8 mouse cellular contexts compared by ENCODE assay signal in genomic region chr7:80555146-80555545, GRCm38 (mm10). TPM values are rescaled to one million over a fixed set of nuclear protein-coding genes. Genes with fewer than 3 reads are reported as not detected.
DNase-seq lines count a peak whose midpoint lies in the region; ATAC-seq and TF ChIP-seq lines count a peak whose summit lies in the region.

No protein-coding gene starts in this region.

- TF ChIP-seq CTCF in forebrain, postnatal 0 days (IDR thresholded peaks at IDR 0.05; ENCODE audit: low read depth): 0 out of 2 replicates have a peak, but pooled peaks have one; percentile 26
- TF ChIP-seq CTCF in Patski (IDR thresholded peaks at IDR 0.05): peak; percentile 16

- no peaks in the 10 kb centered on the region for H3K9me3 ChIP-seq in forebrain, postnatal 0 days (ENCODE audit: low read length)
- H3K9me3 ChIP-seq in forebrain, embryonic 13.5 days (replicated peaks): no peaks in the 10 kb centered on the region
- no peaks in the 10 kb centered on the region for H3K9me3 ChIP-seq in liver, embryonic 13.5 days (replicated peaks)
- no peaks in the 10 kb centered on the region for H3K9me3 ChIP-seq in limb, embryonic 13.5 days

- no peak overlapping the region for H3K4me3 ChIP-seq in forebrain, postnatal 0 days (ENCODE audit: low read depth, low read length)
- H3K4me3 ChIP-seq in forebrain, embryonic 13.5 days: no peak overlapping the region
- H3K4me3 ChIP-seq in liver, embryonic 13.5 days (replicated peaks): no peak overlapping the region
- no peak overlapping the region for H3K4me3 ChIP-seq in limb, embryonic 13.5 days

- no peak for ATAC-seq in forebrain, postnatal 0 days
- no peak for ATAC-seq in forebrain, embryonic 13.5 days
- no peak for ATAC-seq in liver, embryonic 13.5 days (ENCODE audit: low read depth)
- no peak for ATAC-seq in Patski
- ATAC-seq in limb, embryonic 13.5 days (ENCODE audit: low FRiP score, low read depth): no peak

- H3K36me3 ChIP-seq in forebrain, postnatal 0 days (ENCODE audit: insufficient read depth): no peaks in the 10 kb centered on the region
- H3K36me3 ChIP-seq in forebrain, embryonic 13.5 days (ENCODE audit: poor library complexity, severe bottlenecking): no peaks in the 10 kb centered on the region
- H3K36me3 ChIP-seq in liver, embryonic 13.5 days: no peaks in the 10 kb centered on the region
- H3K36me3 ChIP-seq in limb, embryonic 13.5 days: no peaks in the 10 kb centered on the region

- no peak for DNase-seq in forebrain, postnatal 0 days
- DNase-seq in liver, embryonic 13.5 days: no peak
- no peak for DNase-seq in liver
- no peak for DNase-seq in Patski (ENCODE audit: low read depth, low spot score)
- DNase-seq in urinary bladder, postnatal 36 days (ENCODE audit: low spot score in 2 of 2): no peak
- no peak for DNase-seq in urinary bladder, adult 2 months (ENCODE audit: low spot score)

- H3K4me2 ChIP-seq in forebrain, postnatal 0 days (ENCODE audit: low read depth): no peak overlapping the region
- no peak overlapping the region for H3K4me2 ChIP-seq in forebrain, embryonic 13.5 days
- H3K4me2 ChIP-seq in liver, embryonic 13.5 days: no peak overlapping the region
- no peak overlapping the region for H3K4me2 ChIP-seq in limb, embryonic 13.5 days (replicated peaks)

- no peaks in the 10 kb centered on the region for H3K4me1 ChIP-seq in forebrain, postnatal 0 days (ENCODE audit: insufficient read depth)
- no peaks in the 10 kb centered on the region for H3K4me1 ChIP-seq in forebrain, embryonic 13.5 days
- H3K4me1 ChIP-seq in liver, embryonic 13.5 days (replicated peaks): peaks cover 4% of the 10 kb centered on the region; the same call in 1 of the 2 replicates
- peaks cover 10% of the 10 kb centered on the region for H3K4me1 ChIP-seq in limb, embryonic 13.5 days

- H3K9ac ChIP-seq in forebrain, postnatal 0 days: no peak overlapping the region
- no peak overlapping the region for H3K9ac ChIP-seq in forebrain, embryonic 13.5 days
- no peak overlapping the region for H3K9ac ChIP-seq in liver, embryonic 13.5 days
- no peak overlapping the region for H3K9ac ChIP-seq in limb, embryonic 13.5 days

- in situ Hi-C loops in Patski (cut with MboI; ENCODE audit: low pct_unique_long_range_greater_than_20kb): no loop called here

- CTCF ChIA-PET in Patski (lab: Charles Lee): no interaction called here

- WGBS in forebrain, postnatal 0 days: 66% methylated on average over 3 of the region's 3 CpGs
- WGBS in forebrain, embryonic 13.5 days: 72% methylated on average over 3 of the region's 3 CpGs
- 49% methylated on average over 3 of the region's 3 CpGs for WGBS in liver, embryonic 13.5 days (ENCODE audit: insufficient replicate concordance)
- 76% methylated on average over 3 of the region's 3 CpGs for WGBS in limb, embryonic 13.5 days

- POLR2A ChIA-PET in Patski (lab: Charles Lee): no interaction called here

- peak overlapping the region; percentile 66; the same call in 1 of the 2 replicates for H3K27ac ChIP-seq in forebrain, postnatal 0 days (ENCODE audit: low read depth, low read length)
- H3K27ac ChIP-seq in forebrain, embryonic 13.5 days: no peak overlapping the region
- H3K27ac ChIP-seq in liver, embryonic 13.5 days: 0 out of 2 replicates have a peak overlapping the region, but pooled peaks have one; percentile 18
- H3K27ac ChIP-seq in limb, embryonic 13.5 days: 0 out of 2 replicates have a peak overlapping the region, but pooled peaks have one; percentile 53

- H3K27me3 ChIP-seq in forebrain, postnatal 0 days (ENCODE audit: insufficient read depth, low read length): no peaks in the 10 kb centered on the region
- H3K27me3 ChIP-seq in forebrain, embryonic 13.5 days: no peaks in the 10 kb centered on the region
- H3K27me3 ChIP-seq in liver, embryonic 13.5 days: no peaks in the 10 kb centered on the region
- no peaks in the 10 kb centered on the region for H3K27me3 ChIP-seq in Patski
- H3K27me3 ChIP-seq in limb, embryonic 13.5 days: no peaks in the 10 kb centered on the region

RNA-seq across cellular contexts. Expression of gene Blm, which starts 20.2 kb away (rescaled TPM):
- total RNA-seq in forebrain, postnatal 0 days (2014; rRNA removed): 7.1 and 10.4 TPM in 2 replicates
- 3.1 and 5.5 TPM in 2 replicates for polyA plus RNA-seq in forebrain, postnatal 0 days (2015; fragmentation: Nextera tagmentation; extraction: Ambion mirVana)
- polyA plus RNA-seq in forebrain, embryonic 13.5 days (2015; fragmentation: Nextera tagmentation; extraction: Ambion mirVana): 23.7 and 26.6 TPM in 2 replicates
- polyA plus RNA-seq in liver, embryonic 13.5 days (2015; fragmentation: Nextera tagmentation; extraction: Ambion mirVana): 29.7 and 34.0 TPM in 2 replicates
- 6.0 TPM for polyA plus RNA-seq in Patski (2021)
- 25.1 and 27.2 TPM in 2 replicates for polyA plus RNA-seq in limb, embryonic 13.5 days (2015; fragmentation: Nextera tagmentation; extraction: Ambion mirVana)
- polyA plus RNA-seq in urinary bladder, adult 2 months (2012; rRNA removed): 2.3 and 2.7 TPM in 2 replicates
